Mouse (Mus musculus) stomach, embryonic 16.5 days (tissue): ENCODE results near the gene Lilra6. TPM values are rescaled to one million over a fixed set of nuclear protein-coding genes. Genes with fewer than 3 reads are reported as not detected.
"Not testable (repeated sequence)": the region's sequence is repeated elsewhere in the genome, so short reads cannot be mapped to it uniquely, and the experiment has no call there.

Experiments
- ATAC-seq: fragments of 200-750 bp; cut with Nextera tagmentation; 2 replicates; pipeline ENCODE4 v1.8.0; 2017; ENCODE audit warnings: moderate number of reproducible peaks, moderate TSS enrichment; ENCODE audit not compliant: insufficient read depth, low FRiP score
- H3K27ac ChIP-seq: fragments of 300-500 bp; sonication (generic); 2 replicates; pipeline ENCODE4 v1.5.1; 2014; ENCODE audit warnings: low read length
- H3K27me3 ChIP-seq: fragments of 300-500 bp; sonication (generic); 2 replicates; pipeline ENCODE4 v1.6.1; 2014; ENCODE audit warnings: low read length, control low read depth, mixed read lengths; ENCODE audit not compliant: control insufficient read depth, insufficient read depth
- H3K36me3 ChIP-seq: fragments of 300-500 bp; sonication (generic); 2 replicates; pipeline ENCODE4 v1.6.1; 2014; ENCODE audit warnings: low read length; ENCODE audit not compliant: control insufficient read depth, insufficient read depth
- H3K4me1 ChIP-seq: fragments of 300-500 bp; sonication (generic); 2 replicates; pipeline ENCODE4 v1.6.1; 2014; ENCODE audit warnings: low read length, control low read depth, mixed read lengths; ENCODE audit not compliant: control insufficient read depth, insufficient read depth
- H3K4me2 ChIP-seq: fragments of 300-500 bp; sonication (generic); 2 replicates; pipeline ENCODE4 v1.6.1; 2014; ENCODE audit warnings: low read depth, low read length, mixed read lengths
- H3K4me3 ChIP-seq: fragments of 300-500 bp; sonication (generic); replicated peaks from 2 replicates; pipeline ENCODE4 v1.5.1; 2014; ENCODE audit warnings: mild to moderate bottlenecking, low read length
- H3K9ac ChIP-seq: fragments of 300-500 bp; sonication (generic); 2 replicates; pipeline ENCODE4 v1.6.1; 2014; ENCODE audit warnings: low read length
- H3K9me3 ChIP-seq: fragments of 300-500 bp; sonication (generic); replicated peaks from 2 replicates; pipeline ENCODE4 v1.6.1; 2016; ENCODE audit warnings: low read length, control low read depth; ENCODE audit not compliant: control insufficient read depth
- WGBS: fragments of 180-500 bp; shearing (Covaris S2); extraction: QIAGEN DNeasy Blood & Tissue Kit; methylation state at CpG from one replicate; pipeline ENCODE4 v1.1.7; 2014; 5-methylcytosine and 5-hydroxymethylcytosine counted together
- polyA plus RNA-seq: library from polyadenylated mRNA; unstranded; fragments of >200 nt; fragmentation: Nextera tagmentation; extraction: Ambion mirVana; gene quantifications from 2 replicates; pipeline ENCODE4 v1.2.1, GENCODE M21; 2015

The Lilra6 gene
- 0.59 and 1.1 TPM in 2 replicates for polyA plus RNA-seq

GRCm38 (mm10) chr7:3915387-3915786 is at the start of gene Lilra6:
Gene Lilra6 (minus strand): TSS chr7:3915503.
- not testable (repeated sequence) for H3K9me3 ChIP-seq, ATAC-seq, H3K9ac ChIP-seq, H3K27me3 ChIP-seq, H3K4me2 ChIP-seq, H3K4me1 ChIP-seq, H3K36me3 ChIP-seq, H3K4me3 ChIP-seq, H3K27ac ChIP-seq
- 59% methylated on average over 2 of the region's 2 CpGs for WGBS

- Histone ChIP-seq H3K36me3 (no peaks in the 10 kb centered on the region), H3K4me1 (no peaks in the 10 kb centered on the region), H3K27me3 (no peaks in the 10 kb centered on the region), H3K9ac (no peak overlapping the region), H3K4me3 (no peak overlapping the region), H3K9me3 (no peaks in the 10 kb centered on the region), H3K4me2 (no peak overlapping the region), H3K27ac (no peak overlapping the region)
- 93% methylated on average over 2 of the region's 2 CpGs for WGBS
- ATAC-seq, result no peak
Observed at GRCm38 (mm10) chr7:3962017-3962416, 46.7 kb upstream of the Lilra6 start.

DNA sequence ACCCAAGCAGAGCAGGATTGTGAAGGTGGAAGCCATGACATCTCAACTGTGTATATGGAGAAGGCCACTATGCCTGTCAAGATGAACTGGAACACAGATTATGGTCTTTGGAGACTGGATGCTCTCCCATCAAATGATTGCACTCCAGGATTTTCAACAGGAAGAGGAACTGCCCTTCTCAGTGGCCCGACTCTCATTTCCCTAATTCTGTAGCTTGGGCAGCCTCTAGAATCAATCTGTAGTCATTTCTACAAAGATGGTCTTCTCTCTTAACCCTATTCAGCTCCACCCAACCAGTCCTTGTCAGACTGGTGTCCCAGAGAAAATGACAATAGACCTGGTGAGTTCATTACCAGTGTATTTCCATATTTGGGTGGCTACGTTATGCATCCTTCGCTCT is 42.1 kb upstream of the Lilra6 start:
- Histone ChIP-seq H3K4me3 (no peak overlapping the region), H3K4me2 (no peak overlapping the region), H3K36me3 (no peaks in the 10 kb centered on the region), H3K27me3 (no peaks in the 10 kb centered on the region), H3K9ac (no peak overlapping the region), H3K4me1 (no peaks in the 10 kb centered on the region), H3K9me3 (no peaks in the 10 kb centered on the region), H3K27ac (no peak overlapping the region)
- no peak for ATAC-seq
- 84% methylated on average over 3 of the region's 3 CpGs for WGBS

GRCm38 (mm10) chr7:3949159-3949558 is 33.9 kb upstream of the Lilra6 start:
- Histone ChIP-seq H3K4me2 (no peak overlapping the region), H3K9me3 (no peaks in the 10 kb centered on the region), H3K4me1 (no peaks in the 10 kb centered on the region), H3K4me3 (no peak overlapping the region), H3K36me3 (no peaks in the 10 kb centered on the region), H3K9ac (no peak overlapping the region), H3K27ac (no peak overlapping the region), H3K27me3 (no peaks in the 10 kb centered on the region)
- 75% methylated on average over 3 of the region's 3 CpGs for WGBS
- ATAC-seq, result no peak

DNA sequence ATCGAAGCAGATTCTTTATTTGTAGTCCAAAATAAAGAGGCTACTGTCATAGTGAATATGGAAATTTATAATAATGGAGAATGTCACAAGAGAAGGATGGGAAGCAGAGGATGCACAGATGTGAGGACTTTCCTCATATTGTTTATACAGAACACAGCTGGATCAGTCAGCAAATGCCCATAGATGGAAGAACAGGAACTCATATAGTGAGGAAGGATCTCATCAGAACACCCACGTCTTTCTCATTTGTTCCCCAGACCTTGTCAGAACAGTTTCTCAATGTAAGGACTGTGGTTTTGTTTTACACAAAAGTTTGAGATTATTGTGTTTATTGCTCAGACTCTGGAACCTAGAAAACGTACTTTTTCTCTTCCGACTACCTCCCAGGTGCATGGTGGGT is 32.9 kb upstream of the Lilra6 start:
- H3K4me1 ChIP-seq, result no peaks in the 10 kb centered on the region
- H3K36me3 ChIP-seq, result no peaks in the 10 kb centered on the region
- H3K27ac ChIP-seq, result no peak overlapping the region
- H3K4me3 ChIP-seq, result no peak overlapping the region
- no peak overlapping the region for H3K4me2 ChIP-seq
- ATAC-seq, result no peak
- no peaks in the 10 kb centered on the region for H3K27me3 ChIP-seq
- 70% methylated on average over 4 of the region's 4 CpGs for WGBS
- H3K9me3 ChIP-seq, result no peaks in the 10 kb centered on the region
- H3K9ac ChIP-seq, result no peak overlapping the region

DNA sequence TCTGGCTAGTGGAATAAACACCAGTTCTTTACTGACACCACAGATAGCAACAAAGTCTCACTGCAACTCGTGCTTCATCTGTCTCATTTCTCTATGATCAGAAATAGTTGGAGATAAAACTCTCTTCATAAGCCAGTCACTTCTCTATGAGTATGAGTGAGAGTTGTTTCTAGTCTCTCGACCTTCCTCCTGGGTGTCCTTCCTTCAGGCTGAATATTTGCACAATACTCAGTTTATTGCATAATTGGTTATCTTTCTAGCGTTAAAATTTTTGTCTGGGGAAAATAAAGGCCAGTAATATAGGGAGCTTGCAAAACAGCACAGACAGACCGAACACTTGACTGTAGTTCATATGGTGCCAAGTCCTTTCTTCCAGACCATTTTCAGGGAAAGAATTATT is 30.8 kb upstream of the Lilra6 start:
- Histone ChIP-seq H3K27me3 (no peaks in the 10 kb centered on the region), H3K9ac (no peak overlapping the region), H3K4me1 (no peaks in the 10 kb centered on the region), H3K36me3 (no peaks in the 10 kb centered on the region), H3K4me3 (no peak overlapping the region), H3K4me2 (no peak overlapping the region), H3K9me3 (no peaks in the 10 kb centered on the region), H3K27ac (no peak overlapping the region)
- 66% methylated on average over 4 of the region's 4 CpGs for WGBS
- ATAC-seq, result no peak

DNA sequence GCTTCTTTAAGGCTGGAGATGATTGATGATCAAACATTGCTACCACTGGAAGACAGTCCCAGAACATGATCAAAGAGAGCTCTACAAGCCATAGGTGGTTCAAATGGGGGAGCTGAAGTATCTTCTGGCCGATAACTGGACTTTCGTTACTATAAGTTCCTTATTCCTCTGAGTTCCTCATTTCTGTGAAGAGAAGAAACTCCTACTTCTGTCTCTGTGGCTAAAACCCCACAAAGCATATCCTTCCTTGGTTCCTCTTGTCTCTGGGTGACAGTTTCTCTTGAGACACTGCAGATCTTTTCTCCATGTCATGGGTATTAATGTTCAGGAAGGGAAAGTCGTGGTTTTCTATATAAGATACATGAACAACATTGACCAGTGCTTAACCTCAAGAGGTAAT is 25.6 kb upstream of the Lilra6 start:
- Histone ChIP-seq H3K9me3 (no peaks in the 10 kb centered on the region), H3K4me3 (no peak overlapping the region), H3K4me2 (no peak overlapping the region), H3K27me3 (no peaks in the 10 kb centered on the region), H3K27ac (no peak overlapping the region), H3K9ac (no peak overlapping the region), H3K36me3 (no peaks in the 10 kb centered on the region), H3K4me1 (no peaks in the 10 kb centered on the region)
- 61% methylated on average over 3 of the region's 3 CpGs for WGBS
- ATAC-seq, result no peak

GRCm38 (mm10) chr7:3939866-3940525 is 24.7 kb upstream of the Lilra6 start:
- no peaks in the 10 kb centered on the region for H3K36me3 ChIP-seq
- no peak overlapping the region for H3K4me3 ChIP-seq
- no peaks in the 10 kb centered on the region for H3K27me3 ChIP-seq
- no peak overlapping the region for H3K4me2 ChIP-seq
- ATAC-seq, result no peak
- H3K9me3 ChIP-seq, result no peaks in the 10 kb centered on the region
- 58% methylated on average over 1 of the region's 1 CpGs for WGBS
- no peak overlapping the region for H3K27ac ChIP-seq
- no peaks in the 10 kb centered on the region for H3K4me1 ChIP-seq
- H3K9ac ChIP-seq, result no peak overlapping the region

DNA sequence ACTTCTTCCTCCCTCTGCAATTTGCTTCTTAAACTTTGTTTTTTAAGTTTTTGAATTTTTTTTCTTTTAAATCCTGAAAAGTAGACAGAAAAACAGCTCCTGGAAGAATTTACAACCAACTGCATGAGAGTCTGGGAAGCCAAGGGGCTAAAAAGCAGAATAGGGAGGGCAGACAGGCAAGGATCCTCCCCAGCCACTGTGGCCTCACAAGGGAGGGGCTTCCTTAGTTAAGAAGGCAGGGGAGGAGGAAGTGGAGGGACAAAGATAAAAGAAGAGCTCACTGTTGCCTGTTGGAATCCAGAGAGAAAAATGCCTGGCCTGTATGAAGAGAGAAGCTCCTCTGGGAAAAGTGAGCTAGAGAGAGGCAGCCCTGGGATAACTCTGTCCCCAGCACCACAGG is 20.2 kb upstream of the Lilra6 start:
- H3K4me2 ChIP-seq, H3K4me1 ChIP-seq, H3K4me3 ChIP-seq, H3K9ac ChIP-seq, H3K9me3 ChIP-seq, H3K27ac ChIP-seq, H3K36me3 ChIP-seq, ATAC-seq, H3K27me3 ChIP-seq: not testable (repeated sequence)

DNA sequence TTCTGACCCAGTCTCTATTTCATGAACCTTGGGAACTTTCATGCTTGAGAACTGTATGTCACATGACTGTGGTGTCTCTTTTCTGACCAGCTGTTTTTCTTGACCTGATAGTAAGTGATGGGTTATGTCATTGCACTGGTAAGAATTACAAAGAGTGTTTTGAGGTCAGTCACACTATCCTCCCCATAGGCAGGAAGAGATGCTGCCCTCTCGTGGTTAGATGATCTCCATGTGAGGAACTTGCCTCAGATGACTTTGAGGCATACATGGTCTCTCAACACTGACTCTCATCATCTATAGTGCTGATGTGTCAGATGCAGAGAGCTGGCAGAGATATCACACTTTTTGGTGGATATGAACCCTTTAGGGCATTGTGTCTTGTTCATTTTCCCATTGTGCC is 11.6 kb downstream of the Lilra6 start:
- 28% methylated on average over 1 of the region's 1 CpGs for WGBS
- H3K4me2 ChIP-seq, result no peak overlapping the region

More for the DNA sequence above, 11.6 kb downstream of the Lilra6 start:
- Histone ChIP-seq H3K36me3 (no peaks in the 10 kb centered on the region), H3K4me3 (no peak overlapping the region), H3K27ac (no peak overlapping the region), H3K27me3 (no peaks in the 10 kb centered on the region), H3K9ac (no peak overlapping the region), H3K9me3 (no peaks in the 10 kb centered on the region), H3K4me1 (no peaks in the 10 kb centered on the region)
- no peak for ATAC-seq
